Mouse (Mus musculus) adrenal gland, postnatal 14 days (tissue): ENCODE results near the gene Msx1. TPM values are rescaled to one million over a fixed set of nuclear protein-coding genes. Genes with fewer than 3 reads are reported as not detected.

ENCODE experiments used
- DNase-seq: peaks from one replicate; pipeline ENCODE4 v3.0.0; 2021; ENCODE audit warnings: mixed read lengths
- total RNA-seq: library from RNA; stranded (reverse); gene quantifications from 2 replicates; pipeline ENCODE4 v1.2.3, GENCODE M21; 2021

Msx1 gene
- total RNA-seq, 1 experiment from 2014 or later, result 1.9 TPM

- no peak for DNase-seq
These were observed 27.6 kb downstream of the Msx1 start for GRCm38 (mm10) chr5:37796751-37797150.

DNA sequence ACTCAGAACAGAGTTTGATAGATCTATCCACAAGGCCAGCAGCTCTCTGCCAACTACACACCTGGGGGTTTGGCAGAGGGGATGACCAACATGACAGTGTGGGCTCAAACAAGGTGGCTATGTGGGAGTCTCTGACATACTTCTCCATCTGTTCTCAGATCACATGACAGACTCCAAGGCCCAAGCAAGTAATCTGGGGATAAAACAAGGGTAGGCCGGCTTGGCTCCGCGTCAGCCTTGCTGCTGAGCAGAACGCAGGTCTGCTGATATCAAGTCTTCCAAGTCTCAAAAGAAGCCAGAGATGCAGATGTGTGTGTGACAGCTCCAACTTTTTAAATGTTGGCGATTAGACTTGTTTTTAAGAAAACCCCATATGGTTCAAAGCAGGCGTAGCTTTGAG lies 28.7 kb downstream of the Msx1 start:
- DNase-seq, result no peak

- DNase-seq, result no peak
These were observed 32.2 kb downstream of the Msx1 start for GRCm38 (mm10) chr5:37792154-37792553.

DNA sequence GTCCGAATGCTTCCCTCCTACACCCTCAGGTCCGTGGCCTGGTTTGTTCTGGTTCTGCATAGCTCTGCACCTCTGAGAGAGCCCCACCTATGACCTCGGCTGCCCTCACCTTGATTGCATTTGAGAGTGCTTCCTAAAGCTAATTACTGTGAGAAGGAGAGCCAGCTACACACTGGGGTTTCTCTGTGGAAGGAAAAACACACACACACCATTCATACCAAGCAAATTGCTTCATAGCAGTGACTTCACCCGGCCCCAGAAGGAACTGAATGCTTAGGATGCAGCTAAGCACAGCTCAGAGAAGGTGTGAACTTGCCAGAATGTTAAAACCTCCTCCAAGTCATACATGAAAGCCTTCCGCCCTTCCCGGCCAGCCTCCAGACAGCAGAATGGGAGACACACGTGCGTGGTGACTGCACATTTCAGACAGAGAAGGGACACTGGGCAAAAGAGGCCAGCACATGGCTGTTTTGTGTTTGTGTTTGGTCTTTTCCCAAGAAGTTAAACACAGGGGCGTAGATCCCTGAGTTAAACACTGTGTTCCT lies 39.5 kb downstream of the Msx1 start:
- no peak for DNase-seq

- no peak for DNase-seq
These were observed 41.1 kb downstream of the Msx1 start for GRCm38 (mm10) chr5:37783306-37783705.

GRCm38 (mm10) chr5:37775681-37776080 lies 48.7 kb downstream of the Msx1 start:
- no peak for DNase-seq

GRCm38 (mm10) chr5:37774011-37774410 lies 50.4 kb downstream of the Msx1 start:
- DNase-seq, result no peak

GRCm38 (mm10) chr5:37770870-37771269 lies 53.5 kb downstream of the Msx1 start:
- no peak for DNase-seq

Other genes starting within 250 kb of the Msx1 start
- 0.11 and 0.26 TPM in 2 replicates for gene Stk32b, start 107.4 kb downstream of the Msx1 start, total RNA-seq
- 2.1 and 3.6 TPM in 2 replicates for gene Cytl1, start 89.1 kb downstream of the Msx1 start, total RNA-seq
- 45.0 and 47.0 TPM in 2 replicates for gene Stx18, start 214.2 kb upstream of the Msx1 start, total RNA-seq